Mouse (Mus musculus): ENCODE results near the gene Slc2a3. TPM values are rescaled to one million over a fixed set of nuclear protein-coding genes. Genes with fewer than 3 reads are reported as not detected.
"Not testable (repeated sequence)": the region's sequence is repeated elsewhere in the genome, so short reads cannot be mapped to it uniquely, and the experiment has no call there.

Gene Slc2a3
- polyA plus RNA-seq, 1 experiment from 2014 or later: 28.4 TPM

DNA sequence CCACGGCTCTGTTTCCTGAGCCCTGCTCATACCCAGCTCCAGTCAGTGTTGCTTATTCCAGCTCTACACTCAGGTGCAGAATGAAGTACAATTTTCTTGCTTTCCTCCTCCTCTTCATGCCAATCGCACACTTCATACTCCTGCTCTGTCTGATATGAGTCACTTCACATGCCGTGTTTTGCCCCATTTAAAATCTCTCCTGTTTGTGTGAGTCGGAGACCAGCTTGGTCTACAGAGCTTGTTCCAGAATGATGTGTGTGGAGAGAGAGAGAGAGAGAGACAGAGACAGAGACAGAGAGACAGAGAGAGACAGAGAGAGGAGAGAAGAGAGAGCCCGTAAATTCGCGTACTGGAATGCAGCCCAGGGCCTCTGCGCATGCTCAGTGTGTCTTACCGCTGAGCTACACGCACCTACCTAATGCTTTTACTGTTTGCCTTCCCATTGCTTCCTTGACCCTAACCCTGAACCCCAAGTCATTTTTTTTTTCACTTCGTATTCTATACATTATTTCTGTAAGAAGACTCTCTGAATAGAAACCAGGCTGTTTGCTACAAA is 30.6 kb downstream of the Slc2a3 start:
- Histone ChIP-seq H3K27me3 (ENCODE audit: control insufficient read depth, insufficient read depth, low read length) (no peaks in the 10 kb centered on the region), H3K4me3 (replicated peaks; ENCODE audit: low read depth, low read length) (no peak overlapping the region), H3K36me3 (ENCODE audit: control insufficient read depth, insufficient read depth, low read length) (no peaks in the 10 kb centered on the region), H3K27ac (replicated peaks; ENCODE audit: low read depth, low read length) (no peak overlapping the region), H3K4me2 (ENCODE audit: low read length) (no peak overlapping the region), H3K4me1 (ENCODE audit: control insufficient read depth, insufficient read depth, low read length) (peaks cover 22% of the 10 kb centered on the region), H3K9ac (replicated peaks; ENCODE audit: low read length) (no peak overlapping the region), H3K9me3 (ENCODE audit: control insufficient read depth, low read length) (no peaks in the 10 kb centered on the region)
- WGBS: 89% methylated on average over 11 of the region's 11 CpGs
- ATAC-seq (ENCODE audit: low FRiP score, low TSS enrichment): no peak
- DNase-seq: no peak

DNA sequence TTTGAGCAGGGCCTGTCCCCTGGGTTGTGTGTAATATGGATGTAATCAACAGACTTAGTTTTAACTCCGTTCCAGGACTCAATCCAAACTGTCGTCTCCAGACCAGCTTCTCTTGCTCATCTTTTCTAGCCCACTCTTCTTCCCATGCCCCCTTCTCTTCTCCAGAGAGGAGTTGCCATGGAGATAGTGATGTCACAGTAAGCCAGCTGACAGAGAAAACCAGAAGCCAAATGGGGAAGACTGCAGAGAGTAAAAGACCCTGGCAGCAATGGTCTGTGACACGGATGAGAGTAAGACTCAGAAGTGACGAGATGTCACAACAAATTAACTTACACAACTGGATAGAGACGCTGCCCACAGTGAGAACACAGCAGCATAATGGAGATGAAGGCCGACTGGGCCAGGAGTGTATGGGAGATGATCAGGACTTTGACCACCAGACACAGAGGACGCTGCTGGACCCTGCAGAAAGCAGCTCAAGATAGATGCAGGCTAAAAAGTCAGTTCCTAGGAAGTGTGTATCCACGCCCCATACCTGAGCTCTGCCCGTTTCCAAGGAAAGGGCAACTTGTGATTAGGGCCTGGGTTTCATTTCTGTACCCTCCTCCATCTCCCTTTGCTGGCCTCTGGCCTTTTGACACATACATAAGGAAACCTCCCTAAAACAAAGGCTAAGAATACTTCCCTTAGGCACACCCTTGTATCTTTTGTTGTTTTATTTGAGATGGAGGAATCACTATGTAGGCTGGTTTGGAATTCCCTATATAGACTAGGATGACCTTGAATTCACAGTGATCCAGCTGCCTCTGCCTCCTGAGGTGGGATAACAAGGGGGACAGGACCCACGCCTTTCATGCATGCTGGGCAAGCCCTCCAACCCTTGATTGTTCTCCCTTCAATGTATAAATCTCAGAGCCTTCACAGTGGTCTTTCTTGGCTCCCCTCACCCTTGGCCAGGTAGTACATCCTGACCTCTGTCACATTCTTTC is 31.4 kb downstream of the Slc2a3 start:
- no peaks in the 10 kb centered on the region for H3K27me3 ChIP-seq (ENCODE audit: control insufficient read depth, insufficient read depth, low read length)
- peak overlapping the region; percentile 72 for H3K27ac ChIP-seq (replicated peaks; ENCODE audit: low read depth, low read length)
- H3K36me3 ChIP-seq (ENCODE audit: control insufficient read depth, insufficient read depth, low read length): no peaks in the 10 kb centered on the region
- peaks cover 27% of the 10 kb centered on the region for H3K4me1 ChIP-seq (ENCODE audit: control insufficient read depth, insufficient read depth, low read length)
- peak overlapping the region; percentile 19; the same call in 1 of the 2 replicates for H3K4me2 ChIP-seq (ENCODE audit: low read length)
- no peak overlapping the region for H3K4me3 ChIP-seq (replicated peaks; ENCODE audit: low read depth, low read length)
- peak; percentile 43; the same call in 1 of the 2 replicates for ATAC-seq (ENCODE audit: low FRiP score, low TSS enrichment)
- H3K9ac ChIP-seq (replicated peaks; ENCODE audit: low read length): no peak overlapping the region
- 29% methylated on average over 10 of the region's 10 CpGs for WGBS
- peak; percentile 81 for DNase-seq
- no peaks in the 10 kb centered on the region for H3K9me3 ChIP-seq (ENCODE audit: control insufficient read depth, low read length)

DNA sequence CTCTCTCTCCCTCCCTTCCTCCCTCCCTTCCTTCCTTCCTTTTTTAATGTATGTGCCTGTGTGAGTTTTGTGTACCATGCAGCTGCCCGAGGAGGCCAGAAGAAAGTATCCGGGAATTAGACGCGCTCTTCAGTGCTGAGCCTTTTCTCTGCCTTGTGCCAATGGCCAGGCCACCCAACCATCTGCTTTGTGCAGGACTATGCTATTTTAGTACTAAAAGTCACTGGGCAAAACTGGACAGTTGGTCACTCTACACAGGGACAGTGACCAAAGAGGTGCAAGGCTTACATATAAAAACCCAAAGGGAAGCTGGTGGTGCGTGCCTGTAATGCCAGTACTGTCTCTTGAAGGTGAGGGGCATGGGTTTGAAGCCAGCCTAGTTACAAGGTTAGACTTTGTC is 33.2 kb downstream of the Slc2a3 start:
- 55% methylated on average over 5 of the region's 5 CpGs for WGBS
- H3K4me1 ChIP-seq (ENCODE audit: control insufficient read depth, insufficient read depth, low read length): peaks cover 32% of the 10 kb centered on the region
- H3K4me2 ChIP-seq (ENCODE audit: low read length): no peak overlapping the region
- no peaks in the 10 kb centered on the region for H3K27me3 ChIP-seq (ENCODE audit: control insufficient read depth, insufficient read depth, low read length)
- no peaks in the 10 kb centered on the region for H3K9me3 ChIP-seq (ENCODE audit: control insufficient read depth, low read length)
- no peak overlapping the region for H3K27ac ChIP-seq (replicated peaks; ENCODE audit: low read depth, low read length)
- H3K36me3 ChIP-seq (ENCODE audit: control insufficient read depth, insufficient read depth, low read length): no peaks in the 10 kb centered on the region
- H3K9ac ChIP-seq (replicated peaks; ENCODE audit: low read length): no peak overlapping the region
- no peak overlapping the region for H3K4me3 ChIP-seq (replicated peaks; ENCODE audit: low read depth, low read length)
- ATAC-seq (ENCODE audit: low FRiP score, low TSS enrichment) (no peak), DNase-seq (no peak)

DNA sequence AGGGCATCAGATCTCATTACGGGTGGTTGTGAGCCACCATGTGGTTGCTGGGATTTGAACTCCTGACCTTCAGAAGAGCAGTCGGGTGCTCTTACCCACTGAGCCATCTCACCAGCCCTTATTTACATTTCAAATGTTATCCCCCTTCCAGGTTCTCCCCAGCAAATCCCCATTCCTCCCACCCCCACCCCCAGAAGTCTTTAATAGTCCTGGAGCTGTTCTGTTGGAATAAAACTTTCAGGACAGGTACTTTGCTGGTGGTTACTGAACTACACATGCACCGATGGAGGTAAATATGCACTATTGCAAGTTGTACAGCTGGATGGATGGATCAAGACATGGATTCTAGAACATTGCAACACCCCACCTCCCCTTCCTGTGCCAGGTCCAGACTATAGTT is 34.4 kb downstream of the Slc2a3 start:
- not testable (repeated sequence) for H3K4me3 ChIP-seq (replicated peaks; ENCODE audit: low read depth, low read length); H3K4me2 ChIP-seq (ENCODE audit: low read length); H3K9ac ChIP-seq (replicated peaks; ENCODE audit: low read length); H3K9me3 ChIP-seq (ENCODE audit: control insufficient read depth, low read length); H3K36me3 ChIP-seq (ENCODE audit: control insufficient read depth, insufficient read depth, low read length); H3K27me3 ChIP-seq (ENCODE audit: control insufficient read depth, insufficient read depth, low read length); H3K27ac ChIP-seq (replicated peaks; ENCODE audit: low read depth, low read length); DNase-seq; ATAC-seq (ENCODE audit: low FRiP score, low TSS enrichment)
- peaks cover 32% of the 10 kb centered on the region for H3K4me1 ChIP-seq (ENCODE audit: control insufficient read depth, insufficient read depth, low read length)
- WGBS: 59% methylated on average over 3 of the region's 3 CpGs

DNA sequence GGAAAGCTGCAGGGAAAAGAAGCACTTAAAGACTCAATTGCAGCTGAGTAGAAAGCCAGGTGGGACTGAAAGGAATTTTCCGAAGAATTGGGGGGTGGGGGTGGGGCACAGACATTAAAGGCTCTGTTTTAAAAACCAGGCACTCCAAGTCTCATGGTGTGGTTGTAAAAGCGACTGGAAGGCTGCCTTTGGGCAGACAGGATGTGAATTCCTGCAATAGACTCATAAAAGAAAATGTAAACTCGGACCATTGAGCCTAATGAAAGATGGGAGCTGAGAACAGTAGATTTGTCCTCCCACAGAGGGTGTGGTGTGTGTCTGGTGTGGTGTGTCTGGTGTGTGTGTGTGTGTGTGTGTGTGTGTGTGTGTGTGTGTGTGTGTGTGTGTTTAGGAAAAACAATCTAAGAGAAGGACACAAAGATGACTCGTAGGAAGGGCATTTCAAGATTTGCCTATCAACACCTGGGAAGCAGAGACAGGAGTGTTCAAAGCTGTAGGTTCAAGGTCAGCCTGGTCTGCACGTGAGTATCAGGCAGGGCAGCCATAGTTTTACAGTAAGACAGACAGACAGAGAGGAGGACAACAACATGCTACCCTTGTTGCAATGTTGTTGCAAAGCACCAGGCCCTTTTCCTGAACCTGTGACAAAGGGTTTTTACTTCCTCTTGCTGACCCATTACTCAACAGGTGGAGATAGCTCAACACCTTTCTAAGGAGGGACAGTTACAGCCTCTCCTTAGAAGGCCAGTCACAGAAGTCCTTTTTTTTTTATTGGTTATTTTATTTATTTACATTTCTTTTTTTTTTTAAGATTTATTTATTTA is 35.1 kb downstream of the Slc2a3 start:
- H3K4me2 ChIP-seq (ENCODE audit: low read length): peak overlapping the region; percentile 78
- no peaks in the 10 kb centered on the region for H3K36me3 ChIP-seq (ENCODE audit: control insufficient read depth, insufficient read depth, low read length)
- peak overlapping the region; percentile 82 for H3K9ac ChIP-seq (replicated peaks; ENCODE audit: low read length)
- peak overlapping the region; percentile 53 for H3K4me3 ChIP-seq (replicated peaks; ENCODE audit: low read depth, low read length)
- H3K4me1 ChIP-seq (ENCODE audit: control insufficient read depth, insufficient read depth, low read length): peaks cover 35% of the 10 kb centered on the region
- DNase-seq: no peak
- H3K27ac ChIP-seq (replicated peaks; ENCODE audit: low read depth, low read length): peak overlapping the region; percentile 55
- peaks cover 3% of the 10 kb centered on the region; the same call in 1 of the 2 replicates for H3K27me3 ChIP-seq (ENCODE audit: control insufficient read depth, insufficient read depth, low read length)
- no peaks in the 10 kb centered on the region for H3K9me3 ChIP-seq (ENCODE audit: control insufficient read depth, low read length)
- 12% methylated on average over 5 of the region's 5 CpGs for WGBS
- ATAC-seq (ENCODE audit: low FRiP score, low TSS enrichment): no peak

DNA sequence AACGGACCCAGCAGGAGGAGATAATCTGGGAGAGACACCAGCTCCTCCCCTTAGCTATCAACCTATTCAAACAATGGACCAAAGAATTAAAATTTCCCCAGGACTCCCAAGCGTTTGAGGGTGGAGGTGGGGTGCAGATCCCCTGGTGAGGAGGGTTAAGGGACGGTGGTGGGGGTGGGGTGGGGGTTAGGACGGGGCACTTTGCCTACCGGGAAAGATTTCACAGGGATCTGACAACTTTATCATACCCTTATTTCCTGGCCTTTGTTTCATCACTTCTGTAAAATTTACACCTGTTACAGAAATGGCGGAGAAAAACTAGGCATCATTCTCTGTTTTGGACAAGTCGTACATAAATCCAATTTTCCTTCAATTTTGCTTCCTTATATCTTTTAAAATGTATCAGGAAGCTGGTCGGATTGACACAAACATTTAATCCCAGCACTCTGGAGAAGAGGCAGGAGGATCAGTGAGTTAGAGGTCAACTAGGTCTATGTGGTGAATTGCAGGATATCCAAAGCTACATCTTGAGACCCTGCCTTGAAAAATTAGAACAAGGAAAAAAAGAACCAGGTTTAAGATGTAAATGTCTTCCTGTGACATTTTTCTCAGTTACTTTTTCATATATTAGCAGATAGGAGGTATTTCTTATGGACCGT is 36.0 kb downstream of the Slc2a3 start:
- Histone ChIP-seq H3K9me3 (ENCODE audit: control insufficient read depth, low read length) (no peaks in the 10 kb centered on the region), H3K27ac (replicated peaks; ENCODE audit: low read depth, low read length) (peak overlapping the region; percentile 96), H3K4me2 (ENCODE audit: low read length) (peak overlapping the region; percentile 78), H3K4me1 (ENCODE audit: control insufficient read depth, insufficient read depth, low read length) (peaks cover 34% of the 10 kb centered on the region), H3K4me3 (replicated peaks; ENCODE audit: low read depth, low read length) (peak overlapping the region; percentile 53), H3K9ac (replicated peaks; ENCODE audit: low read length) (peak overlapping the region; percentile 82), H3K27me3 (ENCODE audit: control insufficient read depth, insufficient read depth, low read length) (peaks cover 3% of the 10 kb centered on the region; the same call in 1 of the 2 replicates), H3K36me3 (ENCODE audit: control insufficient read depth, insufficient read depth, low read length) (no peaks in the 10 kb centered on the region)
- ATAC-seq (ENCODE audit: low FRiP score, low TSS enrichment) (no peak), DNase-seq (peak; percentile 35)
- 2% methylated on average over 9 of the region's 9 CpGs for WGBS

DNA sequence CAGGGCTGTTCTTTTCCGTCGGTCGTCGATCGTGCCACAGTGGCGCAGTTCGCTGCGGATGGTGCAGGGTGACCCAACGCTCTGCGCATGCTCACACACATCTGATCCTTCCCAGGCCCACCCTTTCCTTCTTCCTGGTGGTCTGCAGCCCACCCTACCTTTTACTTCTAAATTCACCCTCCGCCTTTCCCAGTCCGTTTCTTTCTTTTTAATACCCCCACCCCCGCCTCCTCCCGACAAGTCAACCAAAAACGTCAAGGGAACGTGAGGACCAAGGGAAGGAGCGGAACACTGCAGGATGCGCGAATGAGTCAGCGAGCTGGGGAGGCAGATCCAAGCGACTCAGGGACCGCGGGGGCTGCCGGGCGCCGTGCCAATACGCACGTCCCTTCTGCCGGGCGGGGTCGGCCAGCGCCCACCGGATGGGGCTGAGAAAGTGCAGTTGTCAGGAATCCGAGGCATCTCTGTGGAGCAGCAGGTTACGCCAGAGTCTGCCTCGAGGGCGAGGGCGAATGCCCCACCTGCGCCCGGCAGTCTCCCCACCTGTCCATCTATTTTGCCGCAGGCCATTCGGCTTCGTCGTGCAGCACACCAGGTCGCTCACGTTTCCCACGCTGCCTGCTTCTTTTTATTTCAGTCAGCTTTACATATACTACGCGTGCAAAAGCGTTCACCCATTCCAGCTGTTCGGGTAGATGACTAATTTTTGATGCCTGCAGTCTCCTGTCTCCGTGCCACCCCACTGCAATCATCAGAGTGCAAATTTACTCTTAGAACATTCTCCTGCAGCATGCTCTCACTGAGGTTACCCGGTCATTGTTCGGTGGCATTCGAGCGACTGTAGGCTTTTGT is 36.8 kb downstream of the Slc2a3 start:
- under 1% methylated on average over 56 of the region's 56 CpGs for WGBS
- peak overlapping the region; percentile 96 for H3K27ac ChIP-seq (replicated peaks; ENCODE audit: low read depth, low read length)
- H3K36me3 ChIP-seq (ENCODE audit: control insufficient read depth, insufficient read depth, low read length): no peaks in the 10 kb centered on the region
- H3K4me2 ChIP-seq (ENCODE audit: low read length): peak overlapping the region; percentile 78
- H3K9me3 ChIP-seq (ENCODE audit: control insufficient read depth, low read length): no peaks in the 10 kb centered on the region
- H3K4me3 ChIP-seq (replicated peaks; ENCODE audit: low read depth, low read length): peak overlapping the region; percentile 53
- peak; percentile 92 for DNase-seq
- H3K27me3 ChIP-seq (ENCODE audit: control insufficient read depth, insufficient read depth, low read length): peaks cover 3% of the 10 kb centered on the region; the same call in 1 of the 2 replicates
- ATAC-seq (ENCODE audit: low FRiP score, low TSS enrichment): peak; percentile 90
- peak overlapping the region; percentile 82 for H3K9ac ChIP-seq (replicated peaks; ENCODE audit: low read length)
- peaks cover 26% of the 10 kb centered on the region for H3K4me1 ChIP-seq (ENCODE audit: control insufficient read depth, insufficient read depth, low read length)

Data from midbrain, embryonic 14.5 days (tissue).